Mouse (Mus musculus) thymus, adult 2 months (tissue): ENCODE data around the gene Steap1. TPM values are rescaled to one million over a fixed set of nuclear protein-coding genes. Genes with fewer than 3 reads are reported as not detected.
A peak's percentile ranks its signal among the peaks of the same experiment; 100 is the strongest.

Experiments
- DNase-seq: peaks from one replicate; pipeline ENCODE4 v3.0.0; 2021
- H3K27ac ChIP-seq: fragments of 200-500 bp; 2 replicates; pipeline ENCODE4 v1.5.1; 2012; ENCODE audit warnings: low read length, control low read depth; ENCODE audit not compliant: control insufficient read depth, insufficient read depth
- H3K27me3 ChIP-seq: fragments of 200-500 bp; 2 replicates; pipeline ENCODE4 v1.6.1; 2012; ENCODE audit warnings: mild to moderate bottlenecking, low read length, moderate library complexity, mixed read lengths; ENCODE audit not compliant: control insufficient read depth, insufficient read depth
- H3K36me3 ChIP-seq: fragments of 200-500 bp; 2 replicates; pipeline ENCODE4 v1.6.1; 2012; ENCODE audit warnings: mild to moderate bottlenecking, low read length, moderate library complexity; ENCODE audit not compliant: control insufficient read depth, insufficient read depth
- H3K4me1 ChIP-seq: fragments of 200-500 bp; replicated peaks from 2 replicates; pipeline ENCODE4 v1.6.1; 2012; ENCODE audit warnings: low read length; ENCODE audit not compliant: control insufficient read depth, insufficient read depth
- H3K4me3 ChIP-seq: fragments of 200-500 bp; 2 replicates; pipeline ENCODE4 v1.5.1; 2012; ENCODE audit warnings: mild to moderate bottlenecking, low read length, control low read depth, moderate library complexity; ENCODE audit not compliant: control insufficient read depth, insufficient read depth
- CTCF ChIP-seq: fragments of 200-500 bp; IDR thresholded peaks from 2 replicates; pipeline ENCODE4 v1.5.1; 2012; ENCODE audit warnings: mild to moderate bottlenecking, control low read depth, low read length, moderate library complexity, borderline replicate concordance; ENCODE audit not compliant: control insufficient read depth, poor library complexity, insufficient read depth; ENCODE audit errors: extremely low read depth
- POLR2A ChIP-seq: fragments of 200-500 bp; IDR thresholded peaks from 2 replicates; pipeline ENCODE4 v1.6.1; 2012; ENCODE audit warnings: mild to moderate bottlenecking, low read length, control low read depth, moderate library complexity; ENCODE audit not compliant: control insufficient read depth, poor library complexity, insufficient read depth; ENCODE audit errors: extremely low read depth
- WGBS: fragments of 180-500 bp; shearing (Covaris S2); methylation state at CpG from one replicate; pipeline ENCODE4 v1.1.7; 2018; 5-methylcytosine and 5-hydroxymethylcytosine counted together
- polyA plus RNA-seq: library from polyadenylated mRNA; depleted of rRNA; stranded (reverse); fragments of >200 nt; gene quantifications from 2 replicates; pipeline ENCODE4 v1.2.3, GENCODE M21; 2012; rRNA removed

Gene Steap1
- polyA plus RNA-seq, result not detected in 2 replicates

DNA sequence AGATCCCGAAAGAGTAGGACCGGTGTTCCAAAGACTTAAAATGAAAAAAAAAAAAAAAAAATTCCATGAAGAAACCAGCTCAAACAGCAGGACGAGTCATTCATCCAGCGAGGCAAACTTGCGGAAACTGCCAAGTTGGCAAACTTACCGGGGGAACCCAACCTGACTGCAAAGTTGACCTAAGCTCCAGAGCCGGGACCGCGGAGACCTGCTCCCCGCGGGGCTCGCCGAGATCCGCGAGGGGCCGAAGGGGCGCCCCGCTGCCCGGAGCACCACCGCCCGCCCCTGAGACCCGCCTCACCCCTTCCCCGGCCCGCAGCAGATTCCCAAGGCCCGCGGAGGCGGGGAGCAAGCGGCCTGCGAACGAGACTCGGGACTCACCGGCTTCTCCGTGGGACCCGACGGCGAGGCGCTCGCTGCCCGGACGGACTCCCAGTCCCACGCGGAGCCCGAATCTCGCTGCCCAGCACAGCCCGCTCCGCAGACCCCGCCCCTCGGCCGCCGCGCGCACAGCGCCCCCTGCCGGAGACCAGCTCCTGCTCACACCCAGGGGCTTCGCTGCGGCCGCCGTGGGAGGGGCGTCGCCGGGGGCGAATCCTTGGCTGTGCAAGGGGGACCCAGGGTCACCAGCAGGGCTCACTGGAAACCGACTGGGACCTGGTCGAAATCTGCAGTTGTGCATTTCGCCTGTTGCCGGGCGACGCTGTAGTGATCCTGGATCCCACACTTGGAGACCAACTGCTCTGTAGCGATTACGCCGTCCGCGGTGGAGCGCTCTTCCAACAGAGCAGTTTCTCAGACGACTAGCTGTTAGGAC is at the start of gene Steap1:
Gene Steap1, minus strand, starts transcription at position 461 of the 817 bp plus-strand sequence.
- WGBS, result 3% methylated on average over 75 of the region's 75 CpGs
- Histone ChIP-seq H3K36me3 (no peaks in the 10 kb centered on the region), H3K27me3 (peaks cover 3% of the 10 kb centered on the region; the same call in 1 of the 2 replicates), H3K4me3 (peak within 1 kb of the TSS; percentile 24; the same call in 1 of the 2 replicates), H3K27ac (no peak within 1 kb of the TSS), H3K4me1 (peaks cover 5% of the 10 kb centered on the region)
- TF ChIP-seq POLR2A, result no peak
- peak; percentile 72; the same call in 1 of the 2 replicates for TF ChIP-seq CTCF
- DNase-seq, result peak; percentile 46

GRCm38 (mm10) chr5:5787106-5787505 is 38.0 kb upstream of the Steap1 start:
- Histone ChIP-seq H3K27me3 (no peaks in the 10 kb centered on the region), H3K4me3 (no peak overlapping the region), H3K36me3 (no peaks in the 10 kb centered on the region), H3K4me1 (no peaks in the 10 kb centered on the region), H3K27ac (no peak overlapping the region)
- DNase-seq, result no peak
- WGBS, result 81% methylated on average over 2 of the region's 2 CpGs
- no peak for TF ChIP-seq CTCF
- no peak for TF ChIP-seq POLR2A

DNA sequence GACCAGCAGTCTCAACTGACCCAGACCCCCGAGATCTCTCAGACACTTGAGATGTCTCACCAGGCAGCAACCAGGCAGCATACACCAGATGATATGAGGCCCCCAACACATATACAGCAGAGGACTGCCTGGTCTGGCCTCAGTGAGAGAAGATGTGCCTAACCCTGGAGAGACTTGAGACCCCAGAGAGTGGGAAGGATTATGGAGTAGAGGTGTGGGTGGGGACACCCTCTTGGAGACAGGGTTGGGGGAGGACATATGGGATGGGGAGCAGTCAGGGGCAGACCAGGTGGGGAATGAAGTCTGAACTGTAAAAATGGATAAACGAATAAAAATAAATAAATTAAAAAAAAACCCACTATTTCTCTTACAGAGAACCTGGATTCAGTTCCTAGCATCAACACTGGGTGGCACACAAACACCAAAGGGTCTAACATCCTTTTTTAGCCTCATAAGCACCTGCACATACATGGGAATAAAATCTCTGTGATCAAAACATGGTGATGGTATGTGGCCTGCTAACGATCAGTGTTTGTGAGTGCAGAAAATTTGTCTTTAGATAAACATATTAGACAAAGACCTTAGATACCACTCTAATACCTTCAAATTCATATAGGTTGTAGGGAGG is 7.4 kb upstream of the Steap1 start:
- 70% methylated on average over 3 of the region's 3 CpGs for WGBS
- H3K4me3 ChIP-seq, result no peak overlapping the region
- no peaks in the 10 kb centered on the region for H3K27me3 ChIP-seq
- no peaks in the 10 kb centered on the region for H3K4me1 ChIP-seq
- H3K27ac ChIP-seq, result no peak overlapping the region
- TF ChIP-seq CTCF, result no peak
- no peak for TF ChIP-seq POLR2A
- H3K36me3 ChIP-seq, result no peaks in the 10 kb centered on the region
- DNase-seq, result no peak

- Histone ChIP-seq H3K27me3 (no peaks in the 10 kb centered on the region), H3K27ac (no peak overlapping the region), H3K4me1 (no peaks in the 10 kb centered on the region), H3K4me3 (no peak overlapping the region), H3K36me3 (no peaks in the 10 kb centered on the region)
- DNase-seq, result peak; percentile 28
- TF ChIP-seq CTCF, result no peak
- TF ChIP-seq POLR2A, result no peak
- WGBS, result 7% methylated on average over 9 of the region's 9 CpGs
Observed at GRCm38 (mm10) chr5:5755039-5755438, 5.9 kb upstream of the Steap1 start.

DNA sequence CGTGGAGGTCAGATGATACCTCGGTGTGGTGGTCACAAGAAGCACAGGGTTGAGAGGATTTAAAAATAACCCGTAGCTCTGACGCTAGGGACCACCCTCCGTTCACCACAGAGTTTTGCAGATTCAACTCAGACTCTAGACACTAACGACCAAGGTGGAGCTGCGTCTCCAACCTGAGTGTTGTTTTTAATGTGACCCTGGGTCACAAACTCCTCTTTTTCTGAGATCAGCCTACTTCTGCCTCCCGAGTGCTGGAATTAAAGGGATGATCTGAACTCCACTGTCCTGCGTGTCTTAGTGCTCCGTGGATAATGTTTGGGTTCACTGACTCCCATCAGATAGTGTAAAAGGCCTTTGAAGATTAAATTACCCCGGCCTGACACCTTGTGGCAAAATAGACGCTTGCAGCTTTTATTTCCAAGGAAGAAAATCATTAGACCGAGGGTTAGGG is 671 bp upstream of the Steap1 start:
- no peak for DNase-seq
- H3K4me1 ChIP-seq, result peaks cover 5% of the 10 kb centered on the region
- peaks cover 3% of the 10 kb centered on the region; the same call in 1 of the 2 replicates for H3K27me3 ChIP-seq
- WGBS, result 4% methylated on average over 13 of the region's 13 CpGs
- H3K36me3 ChIP-seq, result no peaks in the 10 kb centered on the region
- TF ChIP-seq POLR2A (no peak), CTCF (no peak)
- no peak overlapping the region for H3K27ac ChIP-seq
- no peak overlapping the region for H3K4me3 ChIP-seq

GRCm38 (mm10) chr5:5734445-5734844 is 14.7 kb downstream of the Steap1 start:
- Histone ChIP-seq H3K4me1 (no peaks in the 10 kb centered on the region), H3K4me3 (no peak overlapping the region), H3K27ac (no peak overlapping the region), H3K36me3 (no peaks in the 10 kb centered on the region), H3K27me3 (no peaks in the 10 kb centered on the region)
- TF ChIP-seq POLR2A, result no peak
- TF ChIP-seq CTCF, result no peak
- WGBS, result 98% methylated on average over 9 of the region's 9 CpGs
- no peak for DNase-seq

DNA sequence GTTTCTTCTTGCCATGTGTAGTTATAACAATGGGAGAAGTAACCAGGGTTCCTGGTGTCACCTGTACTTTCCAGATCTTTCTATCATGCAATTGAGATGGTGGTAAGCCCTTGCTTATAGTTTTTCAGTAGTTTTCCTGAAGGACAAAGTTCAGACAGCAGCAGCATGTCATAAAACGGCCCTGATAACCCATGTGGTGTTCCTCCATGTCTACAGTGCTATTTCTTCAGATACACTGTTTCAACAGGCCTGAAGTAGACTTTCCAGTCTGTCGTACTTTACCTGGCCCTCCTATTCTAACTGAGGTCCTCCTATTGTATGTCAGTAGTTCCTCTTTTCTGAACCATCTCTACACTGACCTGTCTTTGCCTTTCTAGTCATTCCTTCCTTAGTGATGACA is 16.3 kb downstream of the Steap1 start:
- H3K4me3 ChIP-seq, result no peak overlapping the region
- no peaks in the 10 kb centered on the region for H3K4me1 ChIP-seq
- WGBS, result 70% methylated on average over 2 of the region's 2 CpGs
- H3K36me3 ChIP-seq, result no peaks in the 10 kb centered on the region
- H3K27me3 ChIP-seq, result no peaks in the 10 kb centered on the region
- H3K27ac ChIP-seq, result no peak overlapping the region
- TF ChIP-seq CTCF, result no peak
- TF ChIP-seq POLR2A, result no peak
- DNase-seq, result no peak
